Mouse (Mus musculus) hindbrain, embryonic 12.5 days (tissue): Measurements from ENCODE around the gene Abcd3. TPM values are rescaled to one million over a fixed set of nuclear protein-coding genes. Genes with fewer than 3 reads are reported as not detected.

Source experiments
- ATAC-seq: fragments of 200-750 bp; cut with Nextera tagmentation; 2 replicates; pipeline ENCODE4 v1.8.0; 2017; ENCODE audit warnings: moderate TSS enrichment; ENCODE audit not compliant: low FRiP score
- H3K27ac ChIP-seq: fragments of 300-500 bp; sonication (generic); 2 replicates; pipeline ENCODE4 v1.5.1; 2016; ENCODE audit warnings: mild to moderate bottlenecking
- H3K27me3 ChIP-seq: fragments of 300-500 bp; sonication (generic); 2 replicates; pipeline ENCODE4 v1.6.1; 2016; ENCODE audit warnings: mild to moderate bottlenecking
- H3K36me3 ChIP-seq: fragments of 300-500 bp; sonication (generic); 2 replicates; pipeline ENCODE4 v1.6.1; 2016; ENCODE audit warnings: mild to moderate bottlenecking
- H3K4me1 ChIP-seq: fragments of 300-500 bp; sonication (generic); 2 replicates; pipeline ENCODE4 v1.6.1; 2016
- H3K4me2 ChIP-seq: fragments of 300-500 bp; sonication (generic); replicated peaks from 2 replicates; pipeline ENCODE4 v1.6.1; 2016; ENCODE audit warnings: mild to moderate bottlenecking
- H3K4me3 ChIP-seq: fragments of 300-500 bp; sonication (generic); 2 replicates; pipeline ENCODE4 v1.5.1; 2016; ENCODE audit warnings: mild to moderate bottlenecking
- H3K9ac ChIP-seq: fragments of 300-500 bp; sonication (generic); 2 replicates; pipeline ENCODE4 v1.6.1; 2016; ENCODE audit warnings: mild to moderate bottlenecking, moderate library complexity
- H3K9me3 ChIP-seq: fragments of 300-500 bp; sonication (generic); replicated peaks from 2 replicates; pipeline ENCODE4 v1.6.1; 2016; ENCODE audit warnings: mild to moderate bottlenecking
- WGBS: fragments of 180-500 bp; shearing (Covaris S2); methylation state at CpG from one replicate; pipeline ENCODE4 v1.1.7; 2016; 5-methylcytosine and 5-hydroxymethylcytosine counted together
- polyA plus RNA-seq: library from polyadenylated mRNA; unstranded; fragments of >200 nt; fragmentation: Nextera tagmentation; extraction: Ambion mirVana; gene quantifications from 2 replicates; pipeline ENCODE4 v1.2.1, GENCODE M21; 2016

Gene Abcd3
- polyA plus RNA-seq, 1 experiment from 2014 or later: 65.3 TPM

GRCm38 (mm10) chr3:121725651-121726050, 89.5 kb downstream of the Abcd3 start:
- Histone ChIP-seq H3K4me2 (no peak overlapping the region), H3K9ac (no peak overlapping the region), H3K4me1 (peaks cover 26% of the 10 kb centered on the region), H3K27ac (no peak overlapping the region), H3K9me3 (no peaks in the 10 kb centered on the region), H3K4me3 (no peak overlapping the region), H3K36me3 (no peaks in the 10 kb centered on the region), H3K27me3 (peaks cover 27% of the 10 kb centered on the region)
- WGBS: 88% methylated on average over 10 of the region's 10 CpGs
- ATAC-seq: no peak

- Histone ChIP-seq H3K4me3 (peak overlapping the region; percentile 64; the same call in 1 of the 2 replicates), H3K9ac (no peak overlapping the region)
These were observed 90.5 kb downstream of the Abcd3 start for GRCm38 (mm10) chr3:121724553-121724952.

GRCm38 (mm10) chr3:121723968-121724524, 91.1 kb downstream of the Abcd3 start:
- 6% methylated on average over 20 of the region's 20 CpGs for WGBS

More at GRCm38 (mm10) chr3:121724553-121724952, 90.5 kb downstream of the Abcd3 start:
- no peak overlapping the region for H3K27ac ChIP-seq
- no peak for ATAC-seq
- H3K4me2 ChIP-seq: peak overlapping the region; percentile 67
- peaks cover 26% of the 10 kb centered on the region for H3K4me1 ChIP-seq
- peaks cover 27% of the 10 kb centered on the region for H3K27me3 ChIP-seq
- H3K9me3 ChIP-seq: no peaks in the 10 kb centered on the region
- WGBS: 38% methylated on average over 12 of the region's 12 CpGs
- H3K36me3 ChIP-seq: no peaks in the 10 kb centered on the region

GRCm38 (mm10) chr3:121722971-121723844, 91.9 kb downstream of the Abcd3 start, which contains the start of gene F3:
F3 (plus strand) TSS chr3:121723537.
- 0 out of 2 replicates have a peak within 1 kb of the TSS, but pooled peaks have one; percentile 40 for H3K27ac ChIP-seq
- ATAC-seq: peak; percentile 91
- H3K9ac ChIP-seq: peak within 1 kb of the TSS; percentile 67
- peaks cover 31% of the 10 kb centered on the region for H3K27me3 ChIP-seq
- no peaks in the 10 kb centered on the region for H3K36me3 ChIP-seq
- H3K4me1 ChIP-seq: peaks cover 26% of the 10 kb centered on the region
- peak within 1 kb of the TSS; percentile 64 for H3K4me3 ChIP-seq
- no peaks in the 10 kb centered on the region for H3K9me3 ChIP-seq
- WGBS: under 1% methylated on average over 73 of the region's 73 CpGs
- H3K4me2 ChIP-seq: peak within 1 kb of the TSS; percentile 67

More at GRCm38 (mm10) chr3:121723968-121724524, 91.1 kb downstream of the Abcd3 start:
- Histone ChIP-seq H3K9me3 (no peaks in the 10 kb centered on the region), H3K4me3 (peak overlapping the region; percentile 64), H3K27me3 (peaks cover 28% of the 10 kb centered on the region), H3K4me2 (peak overlapping the region; percentile 67), H3K27ac (no peak overlapping the region), H3K9ac (peak overlapping the region; percentile 67), H3K36me3 (no peaks in the 10 kb centered on the region), H3K4me1 (peaks cover 26% of the 10 kb centered on the region)
- no peak for ATAC-seq

GRCm38 (mm10) chr3:121721691-121722070, 93.4 kb downstream of the Abcd3 start:
- no peaks in the 10 kb centered on the region for H3K36me3 ChIP-seq
- H3K4me2 ChIP-seq: no peak overlapping the region
- no peak overlapping the region for H3K27ac ChIP-seq
- 56% methylated on average over 7 of the region's 7 CpGs for WGBS
- H3K9ac ChIP-seq: no peak overlapping the region
- H3K27me3 ChIP-seq: peaks cover 31% of the 10 kb centered on the region
- no peaks in the 10 kb centered on the region for H3K9me3 ChIP-seq
- no peak overlapping the region for H3K4me3 ChIP-seq
- no peak; the same call in 1 of the 2 replicates for ATAC-seq
- peaks cover 26% of the 10 kb centered on the region for H3K4me1 ChIP-seq

GRCm38 (mm10) chr3:121720801-121721690, 94.1 kb downstream of the Abcd3 start:
- no peaks in the 10 kb centered on the region for H3K36me3 ChIP-seq
- no peak overlapping the region for H3K4me3 ChIP-seq
- WGBS: 49% methylated on average over 14 of the region's 14 CpGs
- peaks cover 31% of the 10 kb centered on the region for H3K27me3 ChIP-seq
- H3K4me2 ChIP-seq: no peak overlapping the region; the same call in 1 of the 2 replicates
- no peaks in the 10 kb centered on the region for H3K9me3 ChIP-seq
- ATAC-seq: no peak; the same call in 1 of the 2 replicates
- H3K4me1 ChIP-seq: peaks cover 26% of the 10 kb centered on the region
- H3K27ac ChIP-seq: no peak overlapping the region
- no peak overlapping the region for H3K9ac ChIP-seq

- Histone ChIP-seq H3K9ac (no peak overlapping the region), H3K4me1 (peaks cover 26% of the 10 kb centered on the region), H3K9me3 (no peaks in the 10 kb centered on the region), H3K4me3 (no peak overlapping the region), H3K27me3 (peaks cover 29% of the 10 kb centered on the region), H3K4me2 (no peak overlapping the region), H3K27ac (no peak overlapping the region), H3K36me3 (no peaks in the 10 kb centered on the region)
- WGBS: 64% methylated on average over 3 of the region's 3 CpGs
- ATAC-seq: no peak
These were observed 95.4 kb downstream of the Abcd3 start for GRCm38 (mm10) chr3:121719701-121720100.

- no peak overlapping the region for H3K9ac ChIP-seq
- no peak overlapping the region for H3K4me2 ChIP-seq
- no peaks in the 10 kb centered on the region for H3K36me3 ChIP-seq
- no peak for ATAC-seq
- no peaks in the 10 kb centered on the region for H3K9me3 ChIP-seq
- H3K4me1 ChIP-seq: peaks cover 20% of the 10 kb centered on the region
- no peak overlapping the region for H3K4me3 ChIP-seq
- H3K27ac ChIP-seq: no peak overlapping the region
- WGBS: 65% methylated on average over 8 of the region's 8 CpGs
- peaks cover 20% of the 10 kb centered on the region for H3K27me3 ChIP-seq
These were observed 96.4 kb downstream of the Abcd3 start for GRCm38 (mm10) chr3:121718679-121719078.

GRCm38 (mm10) chr3:121716480-121716879, 98.6 kb downstream of the Abcd3 start:
- Histone ChIP-seq H3K27ac (no peak overlapping the region), H3K4me2 (no peak overlapping the region), H3K4me1 (peaks cover 4% of the 10 kb centered on the region), H3K9ac (no peak overlapping the region), H3K9me3 (no peaks in the 10 kb centered on the region), H3K27me3 (peaks cover 6% of the 10 kb centered on the region; the same call in 1 of the 2 replicates), H3K4me3 (no peak overlapping the region), H3K36me3 (no peaks in the 10 kb centered on the region)
- no peak for ATAC-seq
- WGBS: 83% methylated on average over 5 of the region's 5 CpGs

GRCm38 (mm10) chr3:121715741-121716459, 99.2 kb downstream of the Abcd3 start:
- 89% methylated on average over 6 of the region's 6 CpGs for WGBS
- no peak overlapping the region for H3K27ac ChIP-seq
- ATAC-seq: no peak
- H3K9ac ChIP-seq: no peak overlapping the region
- H3K36me3 ChIP-seq: no peaks in the 10 kb centered on the region
- H3K4me3 ChIP-seq: no peak overlapping the region
- H3K4me2 ChIP-seq: no peak overlapping the region
- peaks cover 4% of the 10 kb centered on the region; the same call in 1 of the 2 replicates for H3K27me3 ChIP-seq
- no peaks in the 10 kb centered on the region; the same call in 1 of the 2 replicates for H3K4me1 ChIP-seq
- no peaks in the 10 kb centered on the region for H3K9me3 ChIP-seq

- H3K36me3 ChIP-seq: no peaks in the 10 kb centered on the region
These were observed 99.8 kb downstream of the Abcd3 start for GRCm38 (mm10) chr3:121715336-121715735.

More at GRCm38 (mm10) chr3:121715336-121715735, 99.8 kb downstream of the Abcd3 start:
- H3K9ac ChIP-seq: no peak overlapping the region
- H3K4me3 ChIP-seq: no peak overlapping the region
- H3K9me3 ChIP-seq: no peaks in the 10 kb centered on the region
- H3K27ac ChIP-seq: no peak overlapping the region
- H3K4me2 ChIP-seq: no peak overlapping the region
- ATAC-seq: no peak
- H3K27me3 ChIP-seq: peaks cover 4% of the 10 kb centered on the region; the same call in 1 of the 2 replicates
- H3K4me1 ChIP-seq: no peaks in the 10 kb centered on the region; the same call in 1 of the 2 replicates
